ENCODE assay signal across 11 mouse cellular contexts in the genomic region with DNA sequence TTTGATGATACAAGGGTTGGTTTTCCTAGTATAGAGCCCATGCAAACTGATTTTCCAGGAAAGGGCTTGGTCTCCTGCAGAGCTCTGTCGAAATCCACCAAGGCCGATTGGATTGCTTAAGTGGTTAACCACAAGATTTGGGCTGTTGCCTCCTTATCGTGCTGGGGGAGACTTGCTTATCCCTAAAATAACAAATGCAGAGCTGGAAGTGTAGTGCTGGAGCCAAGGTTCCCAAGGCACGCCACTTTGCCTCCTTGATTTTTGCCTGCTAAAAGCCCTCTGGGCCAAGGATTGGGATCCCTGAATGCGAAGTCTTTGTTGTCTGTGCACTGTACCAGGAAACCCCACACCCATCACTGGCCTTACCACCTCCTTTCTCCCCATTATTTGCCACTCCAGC. TPM values are rescaled to one million over a fixed set of nuclear protein-coding genes. Genes with fewer than 3 reads are reported as not detected.
DNase-seq lines count a peak whose midpoint lies in the region; ATAC-seq and TF ChIP-seq lines count a peak whose summit lies in the region.
"Had no signal": no experiment of that assay in that cellular context is flagged by ENCODE, and none has a peak within 500 bp of the region (broad histone marks: within the 10 kb centered on the region; RNA-seq: fewer than 3 reads in every experiment).

No protein-coding gene starts in this region.

- H3K9me3 ChIP-seq in lung, embryonic 16.5 days (ENCODE audit: control insufficient read depth, low read length), result no peaks in the 10 kb centered on the region
- no peaks in the 10 kb centered on the region for H3K9me3 ChIP-seq in liver, postnatal 0 days (ENCODE audit: low read length)
- no peaks in the 10 kb centered on the region for H3K9me3 ChIP-seq in midbrain, embryonic 14.5 days (ENCODE audit: control insufficient read depth, low read length)

- H3K27ac ChIP-seq in lung, embryonic 16.5 days (ENCODE audit: low read length), result no peak overlapping the region; the same call in 1 of the 2 replicates
- H3K27ac ChIP-seq in liver, postnatal 0 days (ENCODE audit: low read depth), result no peak overlapping the region
- H3K27ac ChIP-seq in midbrain, embryonic 14.5 days (replicated peaks; ENCODE audit: low read depth, low read length), result no peak overlapping the region
- H3K27ac ChIP-seq: macrophage had no signal

- no peak overlapping the region for H3K9ac ChIP-seq in lung, embryonic 16.5 days (ENCODE audit: low read length)
- no peak overlapping the region for H3K9ac ChIP-seq in liver, postnatal 0 days (replicated peaks)
- no peak overlapping the region for H3K9ac ChIP-seq in midbrain, embryonic 14.5 days (replicated peaks; ENCODE audit: low read length)

- H3K27me3 ChIP-seq in lung, embryonic 16.5 days (ENCODE audit: control insufficient read depth, insufficient read depth, low read depth, low read length), result no peaks in the 10 kb centered on the region
- H3K27me3 ChIP-seq in liver, postnatal 0 days (ENCODE audit: insufficient read depth, low read length), result no peaks in the 10 kb centered on the region
- no peaks in the 10 kb centered on the region for H3K27me3 ChIP-seq in midbrain, embryonic 14.5 days (ENCODE audit: control insufficient read depth, insufficient read depth, low read length)

- WGBS in lung, embryonic 16.5 days, result 36% methylated on average over 5 of the region's 5 CpGs
- WGBS in liver, postnatal 0 days (ENCODE audit: insufficient replicate concordance), result 30% methylated on average over 5 of the region's 5 CpGs
- WGBS in midbrain, embryonic 14.5 days, result 73% methylated on average over 5 of the region's 5 CpGs

- peak; percentile 38 for DNase-seq in Muller cell, postnatal 12 days (ENCODE audit: inconsistent ontology term)
- DNase-seq in adrenal gland, postnatal 10 days, result peak; percentile 67
- peak; percentile 58 to 72 for DNase-seq in heart, adult 9 months (ENCODE audit: low spot score in 2 of 2)
- no peak for DNase-seq in liver, postnatal 0 days
- DNase-seq in frontal cortex, postnatal 25 days (ENCODE audit: low spot score in 2 of 2), result no peak
- DNase-seq in layer of hippocampus, postnatal 25 days (ENCODE audit: extremely low spot score in 1 of 2, low spot score in 1 of 2), result no peak
- DNase-seq in midbrain, embryonic 14.5 days, result no peak

- no peak overlapping the region for H3K4me2 ChIP-seq in lung, embryonic 16.5 days (ENCODE audit: low read depth, low read length)
- H3K4me2 ChIP-seq in liver, postnatal 0 days (ENCODE audit: low read depth, low read length), result no peak overlapping the region
- H3K4me2 ChIP-seq in midbrain, embryonic 14.5 days (ENCODE audit: low read length), result no peak overlapping the region

- peak; percentile 80 for ATAC-seq in lung, embryonic 16.5 days (ENCODE audit: low read depth)
- no peak for ATAC-seq in liver, postnatal 0 days
- ATAC-seq in midbrain, embryonic 14.5 days (ENCODE audit: low FRiP score, low TSS enrichment), result no peak
- ATAC-seq: intestine, postnatal 0 days had no signal

- H3K36me3 ChIP-seq in lung, embryonic 16.5 days (ENCODE audit: control insufficient read depth, insufficient read depth, low read length), result no peaks in the 10 kb centered on the region
- H3K36me3 ChIP-seq in liver, postnatal 0 days (replicated peaks; ENCODE audit: insufficient read depth, low read length), result no peaks in the 10 kb centered on the region
- H3K36me3 ChIP-seq in midbrain, embryonic 14.5 days (ENCODE audit: control insufficient read depth, insufficient read depth, low read length), result no peaks in the 10 kb centered on the region

- peaks cover 8% of the 10 kb centered on the region for H3K4me1 ChIP-seq in lung, embryonic 16.5 days (replicated peaks; ENCODE audit: control insufficient read depth, insufficient read depth, low read length)
- H3K4me1 ChIP-seq in liver, postnatal 0 days (ENCODE audit: insufficient read depth), result peaks cover 8% of the 10 kb centered on the region
- peaks cover 12% of the 10 kb centered on the region; the same call in 1 of the 2 replicates for H3K4me1 ChIP-seq in midbrain, embryonic 14.5 days (ENCODE audit: control insufficient read depth, insufficient read depth, low read length)

- no peak overlapping the region for H3K4me3 ChIP-seq in lung, embryonic 16.5 days (ENCODE audit: low read length)
- no peak overlapping the region for H3K4me3 ChIP-seq in liver, postnatal 0 days (ENCODE audit: low read depth, low read length)
- no peak overlapping the region for H3K4me3 ChIP-seq in midbrain, embryonic 14.5 days (replicated peaks; ENCODE audit: low read depth, low read length)

- no peak for TF ChIP-seq CTCF in liver, postnatal 0 days (IDR thresholded peaks at IDR 0.05; ENCODE audit: low read depth)

- no peak for TF ChIP-seq EP300 in liver, postnatal 0 days (IDR thresholded peaks at IDR 0.05; ENCODE audit: low read depth)

RNA-seq across cellular contexts. Expression of gene Tmem178, which starts 52.8 kb away (rescaled TPM):
- 1 to 10 TPM; 4.4 to 4.9 TPM for total RNA-seq in adrenal gland, postnatal 10 days (2021)
- polyA plus RNA-seq in lung, embryonic 16.5 days (2015; fragmentation: Nextera tagmentation; extraction: Ambion mirVana), result 15.2 and 15.8 TPM in 2 replicates
- 0.24 and 0.38 TPM in 2 replicates for polyA plus RNA-seq in liver, postnatal 0 days (2015; fragmentation: Nextera tagmentation; extraction: Ambion mirVana)
- 100 to 1,000 TPM; 102 to 109 TPM for total RNA-seq in layer of hippocampus, postnatal 25 days (2021)
- polyA plus RNA-seq in midbrain, embryonic 14.5 days (2014; fragmentation: Nextera tagmentation; extraction: Ambion mirVana), result 30.5 and 31.3 TPM in 2 replicates
- total RNA-seq: MEL had no signal

Comparison
In these comparisons a context has a peak if more than half of its experiments do, and no peak if none do; other contexts are left out.
1. DNase-seq: peak in Muller cell, postnatal 12 days (single experiment), adrenal gland, postnatal 10 days (single experiment) and heart, adult 9 months (2 of 2); none in liver, postnatal 0 days (single experiment), frontal cortex, postnatal 25 days (0 of 2), layer of hippocampus, postnatal 25 days (0 of 2) and midbrain, embryonic 14.5 days (single experiment).
2. RNA of gene Tmem178, which starts 52.8 kb away (polyA plus RNA-seq): 30.5 to 31.3 TPM in midbrain, embryonic 14.5 days and 15.2 to 15.8 TPM in lung, embryonic 16.5 days; 0.24 to 0.38 TPM in liver, postnatal 0 days; every median in the first group is over 10 times any median in the second.